Mouse (Mus musculus) layer of hippocampus, postnatal 14 days (tissue): ENCODE data around the gene C130050O18Rik. TPM values are rescaled to one million over a fixed set of nuclear protein-coding genes. Genes with fewer than 3 reads are reported as not detected.

ENCODE experiments used
- DNase-seq, 2 experiments: peaks; one replicate each; pipeline ENCODE4 v3.0.0; 2021 to 2022; ENCODE audit warnings: low spot score in 2 of 2, mixed read lengths in 1 of 2
- total RNA-seq, 2 experiments: library from RNA; stranded (reverse); gene quantifications; 2 replicates each; pipeline ENCODE4 v1.2.3; 2021

C130050O18Rik gene
- total RNA-seq, 2 experiments from 2014 or later, result 0.17 to 0.21 TPM

DNA sequence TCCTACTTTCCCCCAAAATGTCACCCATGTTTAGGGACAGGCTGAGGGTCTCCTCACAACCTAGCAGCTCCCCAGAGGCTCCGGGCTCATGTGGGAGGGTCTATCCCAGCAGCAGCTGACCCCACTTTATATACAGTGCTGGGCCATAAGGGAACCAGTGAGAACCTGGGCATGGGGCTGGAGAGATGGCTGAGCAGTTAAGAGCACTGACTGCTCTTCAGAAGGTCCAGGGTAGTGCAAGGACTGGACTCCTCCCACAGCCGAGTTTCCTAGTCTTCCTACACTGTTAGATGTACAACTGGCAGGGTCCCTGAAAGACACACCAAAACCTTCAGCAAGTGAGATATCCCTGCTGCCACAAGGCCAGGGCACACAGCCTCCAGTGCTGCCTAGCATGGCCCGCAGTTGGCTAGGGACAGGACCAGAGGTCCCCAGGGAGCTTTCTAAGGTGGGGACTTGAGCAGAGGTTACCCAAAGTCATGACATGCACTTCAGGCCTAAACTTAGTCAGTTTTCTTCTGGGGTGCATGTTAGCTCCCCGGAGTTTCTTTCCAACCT, 7.6 kb upstream of the C130050O18Rik start:
- no peak for DNase-seq

DNA sequence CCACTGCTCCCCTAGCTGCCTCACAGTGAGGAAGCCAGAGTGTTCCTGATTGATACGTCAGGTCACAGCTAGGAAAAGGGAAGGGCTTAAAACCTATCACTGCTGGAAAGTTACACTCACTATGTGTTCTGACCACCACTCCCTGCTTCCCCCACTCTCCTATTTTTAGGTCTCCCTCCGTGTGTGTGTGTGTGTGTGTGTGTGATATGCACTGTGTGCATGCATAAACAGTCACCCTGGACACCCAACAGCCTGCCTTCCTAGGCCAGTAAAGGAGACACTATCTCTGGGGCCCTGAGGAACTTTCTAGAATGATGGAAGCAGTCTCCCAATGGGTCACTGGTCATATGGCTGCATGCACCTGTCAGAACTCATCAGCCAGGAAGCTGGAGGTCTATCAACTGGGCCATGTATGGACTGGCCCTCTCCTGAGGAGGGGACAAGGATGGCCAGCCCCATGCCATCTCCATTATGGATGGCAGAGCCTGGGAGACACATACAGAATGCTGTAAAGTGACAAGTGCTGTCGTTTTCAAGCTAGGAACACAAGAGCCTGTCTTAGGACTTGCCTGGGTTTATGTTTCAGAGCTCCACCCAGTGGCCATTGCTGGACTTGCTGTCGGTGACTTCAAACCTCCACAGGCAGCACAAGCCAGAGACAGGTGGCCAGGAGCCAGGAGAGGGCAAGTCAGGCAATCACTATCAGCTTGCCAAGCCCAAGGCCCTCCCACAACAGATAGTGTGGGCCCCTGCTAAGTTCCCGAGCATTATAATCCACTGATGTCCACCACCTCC, 6.9 kb upstream of the C130050O18Rik start:
- DNase-seq, result peak; percentile 96

DNA sequence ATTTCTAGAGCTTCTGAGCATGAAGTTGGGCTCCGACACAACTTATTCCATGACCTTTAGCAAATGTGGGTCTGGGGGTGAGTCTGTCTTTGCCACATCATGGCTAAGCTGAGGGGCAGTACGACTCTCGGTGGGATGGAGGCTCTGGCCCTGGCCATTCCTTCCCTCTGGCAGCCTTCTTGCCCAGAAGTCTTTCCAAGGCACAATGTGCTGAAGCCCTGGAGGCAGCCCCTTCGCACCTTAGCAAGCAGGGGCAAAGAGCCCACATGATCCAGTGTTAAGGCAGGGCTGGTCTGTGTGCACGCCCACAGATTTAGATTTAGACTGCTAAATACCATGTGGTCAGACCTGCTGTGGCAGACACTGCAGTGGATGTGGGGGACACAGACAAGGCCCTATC, 6.3 kb upstream of the C130050O18Rik start:
- no peak for DNase-seq

DNA sequence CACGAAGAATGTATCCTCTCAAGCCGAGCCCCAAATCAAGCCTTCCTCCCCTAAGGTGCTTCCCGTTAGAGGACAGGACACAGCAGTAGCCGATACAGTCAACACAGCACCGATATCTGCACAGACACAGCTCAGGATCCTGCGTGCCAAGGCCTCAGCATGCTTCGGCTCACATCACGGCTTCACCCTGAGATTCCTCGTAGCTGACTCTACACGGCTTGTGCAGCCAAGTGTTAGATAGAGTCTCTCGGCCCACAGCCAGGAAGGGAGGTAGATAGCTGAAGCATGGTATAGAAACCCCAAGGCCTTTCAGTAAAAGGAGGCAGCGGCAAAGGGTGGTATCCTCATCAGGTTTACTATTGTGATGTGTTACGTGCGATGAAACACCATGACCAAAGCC, 5.1 kb upstream of the C130050O18Rik start:
- no peak for DNase-seq

DNA sequence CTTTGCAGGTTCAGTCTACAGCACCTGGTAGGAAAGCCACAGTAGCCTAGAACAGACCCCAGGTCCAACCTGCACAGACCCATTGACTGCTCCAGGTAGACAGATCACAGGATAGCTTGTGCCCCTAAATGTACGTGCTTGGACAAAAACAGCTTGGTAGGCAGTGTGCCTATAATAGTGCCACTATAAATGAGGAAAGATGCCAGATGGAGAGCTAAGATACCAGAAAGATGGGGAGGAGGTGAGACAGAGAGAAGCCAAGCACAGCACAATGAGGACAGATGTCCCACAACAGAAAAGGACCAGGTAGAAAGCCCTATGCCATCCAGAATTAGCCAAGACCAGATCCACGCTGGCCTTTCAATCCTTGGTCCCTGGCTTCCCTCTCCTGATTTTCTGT, 3.0 kb upstream of the C130050O18Rik start:
- DNase-seq, result no peak

DNA sequence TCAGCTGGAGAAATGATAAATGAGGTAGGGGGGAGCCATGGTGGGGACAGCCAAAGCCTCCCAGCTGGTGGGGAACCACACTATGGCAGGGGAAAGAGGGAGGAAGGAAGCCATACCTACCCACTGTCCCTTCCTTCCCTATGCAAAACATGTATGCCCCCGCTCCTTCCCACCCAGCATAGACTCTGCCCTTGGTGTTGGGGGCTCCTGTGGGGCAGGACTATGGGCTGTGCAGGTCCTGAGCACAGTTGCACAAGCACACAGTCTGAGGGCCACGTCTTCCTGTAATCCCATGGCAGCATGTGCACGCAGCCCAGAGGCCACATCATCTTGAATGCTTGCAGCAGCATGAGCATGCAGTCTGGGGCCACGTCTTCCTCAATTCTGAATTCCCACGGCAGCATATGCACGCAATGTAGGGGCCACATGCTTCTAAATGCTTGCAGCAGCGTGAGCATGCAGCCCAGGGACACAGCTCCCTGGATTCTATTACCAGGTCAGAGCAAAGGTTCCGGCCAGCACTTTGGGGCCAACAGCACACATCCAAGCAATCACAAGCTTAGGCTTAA, 1.3 kb upstream of the C130050O18Rik start:
- no peak for DNase-seq

DNA sequence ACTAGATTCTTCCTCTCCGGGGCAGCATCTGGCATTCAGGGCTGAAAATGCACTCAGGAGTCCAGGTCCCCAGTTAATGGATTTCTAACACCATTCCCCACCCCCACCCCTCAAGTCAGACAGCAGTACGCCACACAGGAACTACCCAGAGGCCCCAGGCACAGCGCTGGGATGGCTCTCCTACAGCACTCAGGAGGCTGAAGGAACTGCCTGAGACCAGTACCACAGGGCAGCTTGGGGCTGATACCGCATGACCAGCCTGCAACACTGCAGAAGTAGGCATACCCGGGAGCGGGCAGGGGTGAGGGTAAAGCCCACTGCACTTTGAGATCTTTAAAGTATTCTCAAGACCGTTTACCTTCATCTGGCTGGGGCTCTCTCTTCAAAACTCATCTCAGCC, 398 bp downstream of the C130050O18Rik start:
- no peak for DNase-seq

DNA sequence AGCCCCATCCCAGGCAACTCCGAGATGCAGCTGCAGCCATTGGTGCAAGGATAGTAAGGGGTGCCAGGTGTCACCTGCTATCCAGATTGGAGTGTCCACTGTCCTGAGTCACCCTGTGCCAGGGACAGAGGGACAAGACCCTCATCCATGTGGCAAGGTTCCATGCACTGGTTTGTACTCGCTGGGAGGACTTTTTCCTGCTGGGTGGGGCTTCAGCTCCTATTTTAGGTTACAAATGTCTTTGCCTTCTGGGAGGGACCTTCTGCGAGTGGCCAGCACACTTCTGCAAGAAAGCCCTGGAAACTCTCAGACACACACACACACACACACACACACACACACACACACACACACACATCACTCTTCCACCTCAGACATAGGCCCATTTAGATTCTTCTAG, 873 bp downstream of the C130050O18Rik start:
- DNase-seq, result no peak

DNA sequence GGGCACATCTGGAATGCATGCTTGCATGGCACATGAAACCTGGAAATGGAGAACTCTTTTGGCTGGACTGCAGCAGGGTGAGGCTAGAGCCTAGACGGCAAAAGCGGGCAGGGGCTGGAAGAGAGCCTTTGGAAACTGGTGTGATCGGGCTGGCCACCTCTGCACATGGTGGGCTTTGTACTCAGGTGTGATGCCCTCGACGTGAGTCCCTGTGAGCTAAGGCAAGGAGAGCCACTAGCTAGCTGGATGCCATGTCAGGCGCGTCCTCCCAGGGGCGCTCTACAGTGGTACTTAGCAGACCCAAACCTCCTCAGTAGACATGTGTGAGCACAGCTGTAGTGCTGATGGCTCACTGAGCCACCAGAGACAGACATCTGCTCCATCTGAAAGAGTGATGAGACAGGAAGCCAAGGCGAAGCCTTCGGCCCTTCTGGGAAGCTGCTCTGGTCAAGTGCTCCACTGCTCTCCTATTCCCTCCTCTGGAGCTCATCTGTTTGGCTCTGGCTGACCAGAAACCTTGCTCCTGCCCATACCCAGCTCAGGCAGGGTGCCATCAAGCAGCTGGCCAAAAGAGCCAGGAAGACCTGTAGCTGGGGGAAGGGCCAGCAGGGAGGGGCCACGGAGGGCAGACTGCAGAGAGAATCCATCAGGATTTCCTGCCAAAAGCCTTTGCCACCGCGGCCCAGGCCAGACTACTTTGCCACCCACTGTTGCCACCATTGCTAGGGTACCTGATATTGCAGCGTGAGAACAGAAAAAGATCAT, 2.2 kb downstream of the C130050O18Rik start:
- DNase-seq, result no peak

DNA sequence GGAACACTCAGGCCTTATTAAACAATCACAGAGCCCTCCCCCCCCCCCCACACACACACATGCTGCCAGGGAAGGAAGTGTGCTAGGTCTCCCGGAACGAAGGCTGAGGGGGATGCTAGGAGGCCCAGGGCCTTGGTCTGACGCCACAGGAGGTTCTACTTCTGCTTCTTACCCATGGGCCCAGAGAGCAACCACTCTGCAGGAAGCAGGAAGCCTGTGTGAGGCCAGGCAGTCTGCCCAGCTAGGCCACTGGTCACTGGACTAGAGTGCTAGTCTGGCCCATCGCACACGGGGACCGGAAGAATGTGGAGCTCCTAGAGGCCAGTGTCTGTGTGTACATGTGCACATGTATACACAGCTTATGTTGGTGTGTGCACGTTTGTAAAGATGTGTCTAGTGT, 3.4 kb downstream of the C130050O18Rik start:
- no peak for DNase-seq

DNA sequence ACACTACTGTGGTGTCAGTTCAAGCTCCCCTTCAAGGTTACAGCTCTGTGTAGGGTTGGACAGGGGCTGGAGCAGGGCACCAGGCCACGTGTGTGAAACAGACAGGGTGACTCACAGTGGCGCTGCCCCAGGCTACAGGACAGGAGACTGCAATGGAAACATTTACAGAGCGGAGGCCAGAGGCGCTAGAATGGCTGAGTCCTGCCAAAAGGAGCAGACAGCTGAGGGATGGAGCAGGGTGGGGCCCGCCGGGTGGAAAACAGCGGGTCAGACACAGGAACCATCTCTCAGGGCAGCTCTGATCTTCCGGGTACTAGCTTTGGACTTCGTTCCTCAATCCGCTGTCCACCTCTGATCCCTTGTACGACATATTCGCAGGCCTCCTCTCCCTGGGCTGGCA, 4.3 kb downstream of the C130050O18Rik start:
- DNase-seq, result no peak

DNA sequence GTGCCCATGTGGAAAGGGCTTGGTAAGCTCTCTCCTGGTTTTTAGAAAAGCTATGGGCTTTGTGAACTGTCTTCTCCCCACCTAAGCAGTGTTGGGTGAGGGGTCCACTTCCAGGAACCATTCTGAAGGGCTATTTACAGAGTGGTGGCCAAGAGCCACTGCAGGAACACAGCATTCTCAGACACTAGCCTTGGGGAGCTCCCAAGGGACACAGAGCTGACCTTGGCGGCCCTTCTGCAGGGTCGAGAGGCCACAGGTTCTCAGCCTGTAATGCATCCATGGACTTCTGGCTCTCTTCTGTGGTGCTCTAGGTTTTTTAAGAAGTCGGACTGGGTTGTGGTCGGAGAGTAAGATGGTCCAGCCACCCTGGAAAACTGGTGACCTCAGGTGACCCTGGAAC, 5.0 kb downstream of the C130050O18Rik start:
- DNase-seq, result no peak

DNA sequence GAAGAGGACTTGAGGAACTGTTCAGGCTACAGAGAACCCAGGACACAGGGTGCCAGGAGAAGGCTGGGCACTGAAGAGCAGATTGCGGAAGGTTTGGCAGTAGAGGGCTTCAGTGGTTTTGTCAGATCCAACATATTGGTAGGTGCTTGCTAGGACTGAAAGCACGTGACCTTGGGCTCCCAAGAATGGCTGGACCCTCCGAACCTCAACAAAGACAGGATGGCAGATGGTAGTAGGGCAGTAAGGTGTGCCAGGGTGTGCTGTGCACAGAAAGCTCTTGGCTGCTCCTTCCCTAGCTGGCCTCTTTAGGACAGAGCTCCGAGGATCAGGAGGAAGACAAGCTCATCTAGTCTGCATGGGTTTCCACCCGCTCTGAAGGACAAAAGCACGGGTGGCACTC, 6.0 kb downstream of the C130050O18Rik start:
- DNase-seq, result no peak

DNA sequence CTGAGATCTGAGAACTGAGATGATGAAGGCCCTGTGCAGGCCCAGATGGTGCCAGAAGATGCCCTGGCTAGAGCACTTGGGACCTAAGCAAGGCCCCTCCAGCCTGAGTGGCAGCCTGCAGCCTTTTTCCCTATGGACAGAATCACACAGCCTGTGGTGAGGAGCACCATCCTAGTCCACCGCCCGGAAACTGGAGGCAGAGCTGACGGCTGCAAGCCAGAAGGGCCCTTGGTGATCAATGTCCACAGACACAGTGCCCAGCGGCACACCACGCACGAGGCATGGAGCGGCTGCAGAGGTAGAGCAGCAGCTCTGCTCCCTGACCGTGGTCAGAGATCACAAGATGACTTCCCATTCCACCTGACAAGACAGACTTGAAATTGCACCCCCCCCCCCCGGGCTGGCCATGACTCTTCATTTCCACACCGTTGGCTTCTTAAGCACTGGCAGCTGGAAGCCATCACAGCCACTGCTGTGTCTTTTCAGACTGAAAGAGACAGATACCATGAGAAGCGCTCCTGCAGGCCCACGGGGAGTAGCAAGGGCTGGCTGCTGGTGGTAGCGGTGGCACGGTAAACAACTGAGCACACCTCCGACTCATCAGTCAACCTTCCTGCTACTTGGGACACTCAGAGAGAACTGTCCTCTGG, 6.7 kb downstream of the C130050O18Rik start:
- no peak for DNase-seq

DNA sequence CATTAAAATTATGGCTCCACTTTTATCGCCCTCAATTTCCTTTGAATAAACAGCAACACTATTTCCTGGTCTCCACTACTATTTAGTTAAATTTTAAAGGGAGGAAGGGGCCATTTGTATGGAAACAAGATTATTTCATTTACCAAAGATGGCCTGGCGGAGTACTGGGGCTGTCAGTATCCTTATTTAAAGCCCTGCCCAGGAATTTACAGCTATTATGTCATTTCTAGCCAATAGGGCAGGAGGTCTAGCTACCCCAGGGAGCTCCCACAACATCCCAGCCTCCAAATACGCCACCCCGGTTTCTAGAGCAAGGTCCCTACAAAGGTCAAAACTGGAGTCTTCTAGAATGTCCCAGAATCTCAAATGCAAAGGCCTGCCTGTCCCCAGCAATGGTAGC, 8.5 kb downstream of the C130050O18Rik start:
- no peak for DNase-seq

DNA sequence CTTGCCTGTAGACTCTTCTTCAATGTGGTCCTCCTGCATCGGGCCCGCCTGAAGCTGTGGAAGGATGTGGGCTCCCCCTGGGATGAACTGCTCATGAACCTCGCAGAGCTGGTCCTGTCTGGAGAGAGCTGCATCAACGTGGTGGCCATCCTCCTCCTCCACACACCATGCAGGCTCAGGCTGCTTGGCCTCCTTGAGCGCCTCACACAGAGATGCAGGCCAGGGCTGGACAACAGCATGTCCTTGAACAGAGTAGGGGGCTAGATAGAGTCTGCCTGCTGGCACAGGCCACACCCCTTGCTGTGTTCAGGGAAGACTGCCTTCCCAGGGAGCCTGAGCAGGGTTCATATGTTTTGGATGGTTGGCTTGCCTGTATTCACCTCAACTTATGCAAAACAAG, 9.9 kb downstream of the C130050O18Rik start:
- DNase-seq, result no peak

DNA sequence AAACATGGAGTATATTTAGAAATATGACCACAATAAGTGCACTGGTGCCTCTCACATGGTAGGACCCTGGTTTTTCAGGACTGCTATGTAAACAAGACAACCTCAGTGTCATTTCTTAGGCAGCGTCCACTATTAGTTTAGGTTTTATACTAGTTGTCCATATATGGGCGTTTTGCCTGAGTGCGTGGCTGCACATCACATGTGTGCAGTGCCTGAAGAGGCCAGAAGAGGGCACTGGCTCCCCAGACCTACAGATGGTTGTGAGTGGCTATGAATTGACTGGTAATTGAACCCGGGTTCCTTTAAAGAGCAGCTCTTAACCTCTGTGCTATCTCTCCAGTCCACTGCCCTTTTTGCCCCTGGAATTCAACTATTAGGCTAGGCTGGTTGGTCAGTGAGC, 11.9 kb downstream of the C130050O18Rik start:
- no peak for DNase-seq

DNA sequence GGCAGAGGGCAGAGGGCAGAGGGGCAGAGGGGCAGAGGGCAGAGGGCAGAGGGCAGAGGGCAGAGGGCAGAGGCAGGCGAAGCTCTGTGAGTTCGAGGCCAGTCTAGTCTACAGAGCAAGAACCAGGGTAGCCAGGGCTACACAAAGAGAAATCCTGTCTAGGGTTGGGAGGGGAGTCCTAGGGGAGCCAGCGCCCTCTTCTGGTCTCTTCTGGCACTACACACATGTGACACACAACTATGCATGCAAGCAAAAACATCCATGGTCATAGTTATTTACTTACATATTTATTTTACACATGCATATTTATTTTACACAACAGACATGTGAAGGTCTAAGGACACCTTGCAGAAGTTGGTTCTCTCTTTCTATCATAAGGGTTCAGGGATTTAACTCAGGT, 12.4 kb downstream of the C130050O18Rik start:
- DNase-seq, result no peak

DNA sequence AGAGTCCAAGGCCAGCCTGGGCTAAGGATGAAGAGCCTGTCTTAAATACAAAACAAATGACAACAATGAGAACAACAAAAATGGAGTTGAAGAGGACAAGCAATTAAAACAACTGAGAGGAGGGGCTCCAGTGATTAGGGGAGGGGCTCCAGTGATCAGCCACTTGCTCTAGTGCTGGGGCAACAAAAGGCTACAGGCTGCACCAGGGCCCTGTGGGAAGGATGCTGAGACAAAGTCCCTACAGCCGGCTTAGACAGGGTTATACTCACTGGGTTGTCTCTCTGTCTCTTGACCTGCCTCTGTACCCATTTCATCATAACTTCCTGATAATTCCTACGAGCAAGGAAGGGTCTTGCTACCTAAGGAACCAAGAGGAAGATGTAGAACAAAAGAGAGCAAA, 13.0 kb downstream of the C130050O18Rik start:
- DNase-seq, result no peak

DNA sequence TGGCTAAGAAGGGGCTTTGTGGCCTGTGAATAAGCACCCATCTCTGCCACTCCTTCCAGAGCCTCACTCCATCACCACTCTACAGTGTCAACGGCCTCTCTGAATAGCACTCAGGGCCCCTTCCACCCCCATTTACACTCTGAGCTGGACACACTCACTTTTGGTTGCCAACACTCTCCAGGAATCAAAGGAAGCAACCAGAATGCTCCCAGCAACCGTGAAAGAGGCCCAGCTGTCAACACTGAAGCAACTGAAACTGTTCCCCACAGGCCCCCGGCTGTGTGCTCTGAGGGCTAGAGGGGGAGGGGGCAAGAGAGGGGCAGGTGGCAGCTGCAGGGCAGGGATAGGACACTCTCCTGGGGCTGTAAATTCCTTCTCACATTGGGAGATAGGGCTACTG, 13.6 kb downstream of the C130050O18Rik start:
- DNase-seq, result no peak

DNA sequence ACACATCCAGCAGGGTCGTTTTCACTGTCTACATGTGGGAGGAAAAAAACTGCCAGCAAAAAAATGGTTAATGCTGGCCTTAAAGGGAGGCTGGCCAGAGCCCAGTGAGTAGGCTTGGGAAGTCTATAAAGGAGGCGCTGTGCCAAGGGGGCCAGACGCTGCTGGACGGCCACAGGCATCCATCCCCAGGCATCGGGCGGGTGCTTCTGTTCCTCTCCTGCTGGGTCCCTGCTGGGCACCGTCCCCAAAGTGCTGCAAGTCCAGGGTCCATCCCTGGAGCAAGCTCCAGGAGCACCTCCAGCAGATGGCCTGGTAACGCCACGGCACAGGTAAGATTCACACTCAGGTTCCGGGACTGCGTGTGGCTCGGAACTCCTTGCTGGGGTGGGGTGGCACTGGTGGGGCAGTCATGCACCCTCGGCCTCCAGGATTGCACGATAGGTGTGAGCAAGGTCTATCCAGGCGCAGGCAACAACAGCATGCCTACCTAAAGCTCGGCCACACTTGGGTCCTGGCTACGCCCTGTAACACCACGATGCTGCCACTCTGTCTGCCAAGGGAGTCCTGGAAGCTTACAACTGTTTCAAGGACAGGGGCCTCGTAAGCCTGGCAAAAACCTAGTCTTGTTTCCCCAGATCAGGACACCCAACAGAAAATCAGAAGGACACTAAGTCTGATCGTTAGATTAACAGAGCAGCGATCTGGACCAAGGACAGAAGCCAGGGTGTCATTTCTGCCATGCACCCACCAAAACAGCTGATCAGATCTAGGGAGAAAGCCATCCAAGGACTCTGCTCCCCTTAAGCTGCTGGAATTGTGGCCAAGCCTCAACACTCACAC, 18.2 kb downstream of the C130050O18Rik start, which contains the start of gene Gper1:
TSS of gene Gper1 (plus strand) at position 126 of the 840 bp plus-strand sequence.
- peak in 1 of 2 experiments; percentile 69 for DNase-seq
